ENCODE assay signal across 16 mouse cellular contexts in genomic region chr15:67474325-67474724, GRCm38 (mm10).
"Had no signal": no experiment of that assay in that cellular context is flagged by ENCODE, and none has a peak within 500 bp of the region (broad histone marks: within the 10 kb centered on the region; RNA-seq: fewer than 3 reads in every experiment).

No protein-coding gene starts in this region.

- H3K4me3 ChIP-seq: neural tube, embryonic 12.5 days; neural tube, embryonic 13.5 days; neural tube, embryonic 15.5 days; stomach, embryonic 15.5 days had no signal

- H3K9me3 ChIP-seq: neural tube, embryonic 12.5 days; neural tube, embryonic 13.5 days; neural tube, embryonic 15.5 days; stomach, embryonic 15.5 days had no signal

- H3K4me2 ChIP-seq: neural tube, embryonic 12.5 days; neural tube, embryonic 13.5 days; neural tube, embryonic 15.5 days; stomach, embryonic 15.5 days had no signal

- H3K36me3 ChIP-seq: neural tube, embryonic 12.5 days; neural tube, embryonic 13.5 days; neural tube, embryonic 15.5 days; stomach, embryonic 15.5 days had no signal

- H3K9ac ChIP-seq: neural tube, embryonic 12.5 days; neural tube, embryonic 13.5 days; neural tube, embryonic 15.5 days; stomach, embryonic 15.5 days had no signal

- H3K4me1 ChIP-seq: neural tube, embryonic 12.5 days; neural tube, embryonic 13.5 days; neural tube, embryonic 15.5 days; stomach, embryonic 15.5 days had no signal

- DNase-seq: right cerebral cortex, adult 18-20 months; right cerebral cortex, postnatal 14 days; right cerebral cortex, postnatal 25 days; right cerebral cortex, postnatal 4 days; spleen, adult 18-20 months; thymus, adult 18-20 months; thymus, adult 2 months; thymus, postnatal 14 days; thymus, postnatal 25 days; thymus, postnatal 36 days; thymus, postnatal 4 days had no signal

- H3K27ac ChIP-seq: neural tube, embryonic 12.5 days; neural tube, embryonic 13.5 days; neural tube, embryonic 15.5 days; stomach, embryonic 15.5 days; stomach, postnatal 0 days had no signal

- H3K27me3 ChIP-seq: neural tube, embryonic 12.5 days; neural tube, embryonic 13.5 days; neural tube, embryonic 15.5 days; stomach, embryonic 15.5 days had no signal
